Mouse (Mus musculus) heart, postnatal 0 days (tissue): ENCODE data around the gene Cep72.

Experiments
- CTCF ChIP-seq: IDR thresholded peaks from 2 replicates; pipeline ENCODE4 v1.5.1; 2016; ENCODE audit warnings: antibody characterized with exemption, control low read depth, low read depth
- EP300 ChIP-seq: IDR thresholded peaks from 2 replicates; pipeline ENCODE4 v1.6.1; 2016; ENCODE audit warnings: antibody characterized with exemption, low read depth

DNA sequence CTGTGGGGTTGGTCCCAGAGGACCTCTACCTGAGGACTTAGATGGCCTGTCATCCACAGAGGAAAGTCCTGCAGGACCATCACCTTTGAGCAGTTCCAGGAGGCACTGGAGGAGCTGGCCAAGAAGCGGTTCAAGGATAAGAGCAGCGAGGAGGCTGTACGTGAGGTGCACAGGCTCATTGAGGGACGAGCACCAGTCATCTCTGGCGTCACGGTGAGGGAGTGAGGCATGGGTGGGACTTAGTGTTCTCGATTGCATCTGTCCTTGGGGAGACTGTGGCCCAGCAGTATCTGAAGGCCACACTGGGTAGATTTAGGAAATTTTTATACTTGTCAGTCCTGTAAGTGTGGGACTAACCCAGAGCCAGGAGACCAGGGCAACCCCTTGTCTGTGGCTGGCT lies 31.4 kb downstream of the Cep72 start:
- TF ChIP-seq CTCF (no peak), EP300 (no peak)
